Mouse (Mus musculus) liver, adult 2 months (tissue): ENCODE results near the gene Pkd1l3.
A peak's percentile ranks its signal among the peaks of the same experiment; 100 is the strongest.

ENCODE experiments used
- CTCF ChIP-seq: fragments of 200-500 bp; IDR thresholded peaks from 2 replicates; pipeline ENCODE4 v1.5.1; 2011; ENCODE audit warnings: low read depth, low read length, control low read depth
- POLR2A ChIP-seq: fragments of 200-500 bp; IDR thresholded peaks from 2 replicates; pipeline ENCODE4 v1.6.1; 2011; ENCODE audit warnings: low read length, control low read depth; ENCODE audit not compliant: insufficient read depth; ENCODE audit errors: extremely low read depth

- no peak for TF ChIP-seq CTCF
- TF ChIP-seq POLR2A = 0 out of 2 replicates have a peak, but pooled peaks have one; percentile 14
These were observed 78.3 kb downstream of the Pkd1l3 start for GRCm38 (mm10) chr8:109692443-109693145.
